ENCODE assay signal across 29 mouse cellular contexts in genomic region chr1:158383210-158383609, GRCm38 (mm10). TPM values are rescaled to one million over a fixed set of nuclear protein-coding genes. Genes with fewer than 3 reads are reported as not detected.
"Had no signal": no experiment of that assay in that cellular context is flagged by ENCODE, and none has a peak within 500 bp of the region (broad histone marks: within the 10 kb centered on the region; RNA-seq: fewer than 3 reads in every experiment).

No protein-coding gene starts in this region.

- H3K27ac ChIP-seq: heart, adult 2 months; heart, embryonic 13.5 days; heart, embryonic 15.5 days; hindbrain, embryonic 13.5 days; hindbrain, embryonic 15.5 days; hindbrain, postnatal 0 days; kidney, embryonic 15.5 days; kidney, postnatal 0 days; limb, embryonic 13.5 days; limb, embryonic 15.5 days; liver, embryonic 12.5 days; liver, embryonic 14.5 days had no signal

- H3K4me3 ChIP-seq: heart, adult 2 months; heart, embryonic 13.5 days; heart, embryonic 15.5 days; hindbrain, embryonic 13.5 days; hindbrain, embryonic 15.5 days; kidney, embryonic 15.5 days; limb, embryonic 13.5 days; limb, embryonic 15.5 days; liver, embryonic 12.5 days had no signal

- H3K9me3 ChIP-seq: heart, embryonic 13.5 days; heart, embryonic 15.5 days; hindbrain, embryonic 13.5 days; hindbrain, embryonic 15.5 days; kidney, embryonic 15.5 days; limb, embryonic 13.5 days; limb, embryonic 15.5 days; liver, embryonic 12.5 days had no signal

- ATAC-seq: hindbrain, postnatal 0 days; intestine, embryonic 16.5 days; liver, embryonic 12.5 days had no signal

- H3K4me2 ChIP-seq: heart, embryonic 11.5 days; heart, embryonic 13.5 days; heart, embryonic 15.5 days; hindbrain, embryonic 13.5 days; hindbrain, embryonic 15.5 days; kidney, embryonic 15.5 days; limb, embryonic 13.5 days; limb, embryonic 15.5 days; liver, embryonic 12.5 days had no signal

- H3K27me3 ChIP-seq: heart, embryonic 13.5 days; heart, embryonic 15.5 days; hindbrain, embryonic 13.5 days; hindbrain, embryonic 15.5 days; kidney, embryonic 15.5 days; limb, embryonic 13.5 days; limb, embryonic 15.5 days; liver, embryonic 12.5 days had no signal

- DNase-seq: gastrocnemius, postnatal 14 days; gastrocnemius, postnatal 36 days; heart, adult 11 months; heart, adult 2 months; heart, postnatal 14 days; heart, postnatal 36 days; kidney, adult 11 months; kidney, adult 2 months; kidney, adult 9 months; kidney, postnatal 14 days; kidney, postnatal 36 days; layer of hippocampus, adult 9-11 months; layer of hippocampus, postnatal 36 days; left cerebral cortex, postnatal 4 days had no signal

- H3K36me3 ChIP-seq: heart, embryonic 13.5 days; heart, embryonic 15.5 days; hindbrain, embryonic 15.5 days; kidney, embryonic 15.5 days; limb, embryonic 13.5 days; limb, embryonic 15.5 days; liver, embryonic 12.5 days had no signal

- H3K9ac ChIP-seq: heart, embryonic 13.5 days; heart, embryonic 15.5 days; hindbrain, embryonic 13.5 days; hindbrain, embryonic 15.5 days; kidney, embryonic 15.5 days; limb, embryonic 13.5 days; limb, embryonic 15.5 days; liver, embryonic 12.5 days; liver, embryonic 14.5 days had no signal

- H3K4me1 ChIP-seq: heart, embryonic 13.5 days; heart, embryonic 15.5 days; kidney, embryonic 15.5 days; limb, embryonic 13.5 days; limb, embryonic 15.5 days; liver, embryonic 12.5 days had no signal

RNA-seq across cellular contexts. Expression of gene Astn1, which starts 21.1 kb away (rescaled TPM):
- total RNA-seq: hematopoietic stem cell, adult 5-6 weeks had no signal

RNA-seq across cellular contexts. Expression of gene Brinp2, which starts 27.1 kb away (rescaled TPM):
- total RNA-seq: hematopoietic stem cell, adult 5-6 weeks; liver, adult 2 months had no signal
- polyA plus RNA-seq: liver, adult 2 months; liver, embryonic 14.5 days had no signal
